Mouse (Mus musculus): ENCODE measurements around the gene Pdyn.

DNA sequence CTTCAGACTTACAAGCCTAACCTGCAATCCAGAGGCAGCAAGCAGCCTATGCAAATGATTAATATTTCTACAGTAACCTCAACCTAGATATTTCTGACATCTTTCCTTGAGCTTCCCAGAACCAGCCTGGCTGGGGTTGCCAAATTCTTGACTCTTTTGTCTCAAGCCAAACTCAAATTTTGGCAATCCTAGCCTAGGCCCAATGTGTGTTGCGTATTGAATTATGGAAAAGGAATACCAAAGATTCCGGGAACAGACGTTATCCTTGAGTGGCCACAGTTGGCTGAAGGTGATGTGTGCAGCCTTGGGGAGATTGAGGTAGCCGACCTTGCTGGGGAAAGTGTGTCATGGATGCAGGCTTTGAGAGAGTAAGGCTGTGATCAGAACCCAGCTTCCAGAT, 40.8 kb downstream of the Pdyn start:
- TF ChIP-seq CTCF (IDR thresholded peaks at IDR 0.05; ENCODE audit: low read depth, low read length) (no peak), POLR2A (IDR thresholded peaks at IDR 0.05; ENCODE audit: insufficient read depth, low read length) (no peak), EP300 (IDR thresholded peaks at IDR 0.05; ENCODE audit: insufficient read depth, low read depth, low read length) (no peak)

Data from ES-Bruce4 (cell line).